8 mouse cellular contexts compared by ENCODE assay signal in the genomic region with DNA sequence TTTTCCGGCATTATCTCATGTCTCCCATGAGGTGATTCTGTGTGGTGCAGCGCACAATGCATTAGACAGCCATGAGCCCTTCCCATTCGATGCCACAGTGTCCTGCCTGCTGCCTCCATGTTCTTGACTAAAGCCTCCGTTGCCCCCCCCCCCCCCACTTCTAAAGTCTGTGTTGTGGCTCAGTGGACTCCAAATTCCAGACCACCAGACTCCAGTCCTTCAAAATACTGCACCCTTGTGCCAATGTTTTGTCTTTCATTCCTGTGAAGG.
DNase-seq lines count a peak whose midpoint lies in the region; ATAC-seq and TF ChIP-seq lines count a peak whose summit lies in the region.

No protein-coding gene starts in this region.

- peak overlapping the region; percentile 92 for H3K4me3 ChIP-seq in cortical plate, adult 2 months (ENCODE audit: insufficient read depth, low read length)
- peak overlapping the region; percentile 52 for H3K4me3 ChIP-seq in hindbrain, embryonic 10.5 days
- peak overlapping the region; percentile 60 for H3K4me3 ChIP-seq in midbrain, embryonic 13.5 days (replicated peaks)

- no peak for TF ChIP-seq CTCF in cortical plate, adult 2 months (IDR thresholded peaks at IDR 0.05; ENCODE audit: extremely low read depth, insufficient read depth, low read length)

- H3K27me3 ChIP-seq in hindbrain, embryonic 10.5 days (ENCODE audit: insufficient read depth, poor library complexity, severe bottlenecking), result no peaks in the 10 kb centered on the region
- H3K27me3 ChIP-seq in midbrain, embryonic 13.5 days, result no peaks in the 10 kb centered on the region

- peak overlapping the region; percentile 77 for H3K9ac ChIP-seq in midbrain, embryonic 13.5 days (replicated peaks)

- DNase-seq in heart, adult 11 months, result peak; percentile 51
- DNase-seq in heart, postnatal 25 days (ENCODE audit: low spot score), result no peak
- DNase-seq in hindbrain, embryonic 10.5 days (ENCODE audit: low spot score), result no peak
- DNase-seq in right cerebral cortex, adult 2 months (ENCODE audit: low spot score in 2 of 2), result no peak
- DNase-seq in retina, embryonic 14.5 days (ENCODE audit: low spot score), result no peak
- no peak for DNase-seq in urinary bladder, postnatal 36 days (ENCODE audit: low spot score in 2 of 2)

- peak overlapping the region; percentile 49 for H3K27ac ChIP-seq in cortical plate, adult 2 months (ENCODE audit: insufficient read depth, low read length)
- H3K27ac ChIP-seq in hindbrain, embryonic 10.5 days, result peak overlapping the region; percentile 67; the same call in 1 of the 2 replicates
- peak overlapping the region; percentile 92 for H3K27ac ChIP-seq in midbrain, embryonic 13.5 days

- no peaks in the 10 kb centered on the region for H3K36me3 ChIP-seq in hindbrain, embryonic 10.5 days
- no peaks in the 10 kb centered on the region; the same call in 1 of the 2 replicates for H3K36me3 ChIP-seq in midbrain, embryonic 13.5 days

- TF ChIP-seq POLR2A in cortical plate, adult 2 months (IDR thresholded peaks at IDR 0.05; ENCODE audit: extremely low read depth, insufficient read depth, low read length), result no peak

- no peaks in the 10 kb centered on the region for H3K9me3 ChIP-seq in hindbrain, embryonic 10.5 days
- no peaks in the 10 kb centered on the region for H3K9me3 ChIP-seq in midbrain, embryonic 13.5 days

- ATAC-seq in midbrain, embryonic 13.5 days, result peak; percentile 70

- H3K4me2 ChIP-seq in midbrain, embryonic 13.5 days (replicated peaks), result peak overlapping the region; percentile 70

- WGBS in hindbrain, embryonic 10.5 days, result 59% methylated on average over 4 of the region's 4 CpGs
- WGBS in midbrain, embryonic 13.5 days, result 34% methylated on average over 4 of the region's 4 CpGs

- intact Hi-C loops in heart, postnatal 25 days (cut with DNase I), result no loop called here

- peaks cover 3% of the 10 kb centered on the region; the same call in 1 of the 2 replicates for H3K4me1 ChIP-seq in cortical plate, adult 2 months (ENCODE audit: control insufficient read depth, insufficient read depth, low read length)
- H3K4me1 ChIP-seq in hindbrain, embryonic 10.5 days (replicated peaks), result peaks cover 54% of the 10 kb centered on the region
- peaks cover 39% of the 10 kb centered on the region for H3K4me1 ChIP-seq in midbrain, embryonic 13.5 days (replicated peaks)
